Mouse (Mus musculus) MEL (cell line): ENCODE results near the gene Il12a. TPM values are rescaled to one million over a fixed set of nuclear protein-coding genes. Genes with fewer than 3 reads are reported as not detected.

Source experiments
- DNase-seq: peaks from one replicate; pipeline ENCODE4 v3.0.0; 2011; ENCODE audit warnings: low read depth, low spot score
- H3K27ac ChIP-seq: 2 replicates; pipeline ENCODE4 v1.5.1; 2012; ENCODE audit warnings: low read depth, mild to moderate bottlenecking, control low read depth, low read length, moderate library complexity; ENCODE audit not compliant: control insufficient read depth
- H3K27me3 ChIP-seq, 2 experiments: fragments of 150-350 bp in 1 of 2; sonication (generic) in 1 of 2; 2 replicates each; pipeline ENCODE4 v1.6.1; 2012; ENCODE audit warnings: low read length in 2 of 2, mild to moderate bottlenecking in 2 of 2, improper control_type of control experiment in 1 of 2, moderate library complexity in 1 of 2; ENCODE audit not compliant: insufficient read depth in 2 of 2, control insufficient read depth in 1 of 2
- H3K36me3 ChIP-seq, 2 experiments: 2 replicates each; pipeline ENCODE4 v1.6.1; 2012 to 2014; ENCODE audit warnings: low read length in 2 of 2, improper control_type of control experiment in 1 of 2, inconsistent platforms in 1 of 2, mild to moderate bottlenecking in 1 of 2; ENCODE audit not compliant: insufficient read depth in 2 of 2, control insufficient read depth in 1 of 2
- H3K4me1 ChIP-seq, 2 experiments: fragments of 150-350 bp in 1 of 2; sonication (generic) in 1 of 2; 2 replicates each; pipeline ENCODE4 v1.6.1; 2012; ENCODE audit warnings: low read length in 2 of 2, improper control_type of control experiment in 1 of 2, mild to moderate bottlenecking in 1 of 2; ENCODE audit not compliant: insufficient read depth in 2 of 2, control insufficient read depth in 1 of 2
- H3K4me3 ChIP-seq, 2 experiments: fragments of 150-350 bp in 1 of 2; sonication (generic) in 1 of 2; 2 replicates each; pipeline ENCODE4 v1.5.1; 2012; ENCODE audit warnings: low read depth in 2 of 2, low read length in 2 of 2, mild to moderate bottlenecking in 2 of 2, moderate library complexity in 2 of 2, control low read depth in 1 of 2, improper control_type of control experiment in 1 of 2; ENCODE audit not compliant: control insufficient read depth in 1 of 2, insufficient read depth in 1 of 2
- H3K79me2 ChIP-seq: 2 replicates; pipeline ENCODE4 v1.6.1; 2012; ENCODE audit warnings: mild to moderate bottlenecking, low read length, moderate library complexity; ENCODE audit not compliant: control insufficient read depth, poor library complexity, insufficient read depth
- H3K9ac ChIP-seq: 2 replicates; pipeline ENCODE4 v1.6.1; 2012; ENCODE audit warnings: low read depth, mild to moderate bottlenecking, control low read depth, low read length, moderate library complexity; ENCODE audit not compliant: control insufficient read depth, poor library complexity, severe bottlenecking
- H3K9me3 ChIP-seq: fragments of 150-350 bp; sonication (generic); replicated peaks from 2 replicates; pipeline ENCODE4 v1.6.1; 2012; ENCODE audit warnings: mild to moderate bottlenecking, low read length, improper control_type of control experiment, moderate library complexity; ENCODE audit not compliant: insufficient read depth
- BHLHE40 ChIP-seq: IDR thresholded peaks from 2 replicates; pipeline ENCODE4 v1.6.1; 2012; ENCODE audit warnings: low read depth, mild to moderate bottlenecking, inconsistent platforms, low read length, improper control_type of control experiment, borderline replicate concordance
- CTCF ChIP-seq, 3 experiments: IDR thresholded peaks in 2 of 3; conservative IDR thresholded peaks in 1 of 3; 2 replicates each; pipeline ENCODE4 v1.5.1; 2011 to 2012; ENCODE audit warnings: low read length in 3 of 3, low read depth in 2 of 3, mild to moderate bottlenecking in 2 of 3, improper control_type of control experiment in 1 of 3, inconsistent platforms in 1 of 3, mixed read lengths in 1 of 3, moderate library complexity in 1 of 3; ENCODE audit not compliant: control insufficient read depth in 1 of 3, insufficient read depth in 1 of 3, poor library complexity in 1 of 3, severe bottlenecking in 1 of 3
- ELF1 ChIP-seq: IDR thresholded peaks from 2 replicates; pipeline ENCODE4 v1.6.1; 2014; ENCODE audit warnings: low read depth, mild to moderate bottlenecking, inconsistent platforms, low read length, improper control_type of control experiment, moderate library complexity
- GATA1 ChIP-seq: IDR thresholded peaks from 2 replicates; pipeline ENCODE4 v1.6.1; 2011; ENCODE audit warnings: low read depth, low read length, improper control_type of control experiment
- JUND ChIP-seq: IDR thresholded peaks from 2 replicates; pipeline ENCODE4 v1.6.1; 2011; ENCODE audit warnings: low read depth, mild to moderate bottlenecking, improper control_type of control experiment, low read length
- KAT2A ChIP-seq: conservative IDR thresholded peaks from 2 replicates; pipeline ENCODE4 v1.6.1; 2012; ENCODE audit warnings: low read depth, low read length, improper control_type of control experiment, inconsistent platforms
- MEF2A ChIP-seq: IDR thresholded peaks from 2 replicates; pipeline ENCODE4 v1.6.1; 2014; ENCODE audit warnings: low read depth, mild to moderate bottlenecking, inconsistent platforms, low read length, improper control_type of control experiment; ENCODE audit not compliant: poor library complexity, insufficient replicate concordance, severe bottlenecking; ENCODE audit errors: extremely low read depth
- NELFE ChIP-seq: IDR thresholded peaks from 2 replicates; pipeline ENCODE4 v1.6.1; 2011; ENCODE audit warnings: low read depth, low read length, improper control_type of control experiment
- POLR2A ChIP-seq, 2 experiments: IDR thresholded peaks; 2 replicates each; pipeline ENCODE4 v1.6.1; 2011 to 2012; ENCODE audit warnings: low read length in 2 of 2, mild to moderate bottlenecking in 2 of 2, control low read depth in 1 of 2, improper control_type of control experiment in 1 of 2, low read depth in 1 of 2, moderate library complexity in 1 of 2; ENCODE audit not compliant: control insufficient read depth in 1 of 2, insufficient read depth in 1 of 2, poor library complexity in 1 of 2
- RAD21 ChIP-seq: IDR thresholded peaks from 2 replicates; pipeline ENCODE4 v1.6.1; 2011; ENCODE audit warnings: mild to moderate bottlenecking, low read depth, low read length, improper control_type of control experiment
- RCOR1 ChIP-seq: IDR thresholded peaks from 2 replicates; pipeline ENCODE4 v1.6.1; 2012; ENCODE audit warnings: low read depth, mild to moderate bottlenecking, inconsistent platforms, low read length, improper control_type of control experiment
- SMC3 ChIP-seq: IDR thresholded peaks from 2 replicates; pipeline ENCODE4 v1.6.1; 2011; ENCODE audit warnings: low read depth, low read length, improper control_type of control experiment
- TAL1 ChIP-seq: IDR thresholded peaks from 2 replicates; pipeline ENCODE4 v1.6.1; 2012; ENCODE audit warnings: mild to moderate bottlenecking, inconsistent platforms, low read length, moderate library complexity, mixed read lengths
- TBP ChIP-seq: IDR thresholded peaks from 2 replicates; pipeline ENCODE4 v1.8.0; 2011; ENCODE audit warnings: low read depth, low read length, improper control_type of control experiment
- USF2 ChIP-seq, 2 experiments: IDR thresholded peaks; 2 replicates each; pipeline ENCODE4 v1.6.1; 2011 to 2012; ENCODE audit warnings: improper control_type of control experiment in 2 of 2, low read length in 2 of 2, borderline replicate concordance in 1 of 2, inconsistent platforms in 1 of 2, low read depth in 1 of 2, mild to moderate bottlenecking in 1 of 2; ENCODE audit not compliant: insufficient read depth in 1 of 2
- ZC3H11A ChIP-seq: IDR thresholded peaks from 2 replicates; pipeline ENCODE4 v1.6.1; 2012; ENCODE audit warnings: low read depth, mild to moderate bottlenecking, inconsistent platforms, low read length, improper control_type of control experiment
- ZMIZ1 ChIP-seq: IDR thresholded peaks from 2 replicates; pipeline ENCODE4 v1.6.1; 2012; ENCODE audit warnings: low read depth, mild to moderate bottlenecking, inconsistent platforms, low read length, improper control_type of control experiment, moderate library complexity
- polyA plus RNA-seq, 2 experiments: library from polyadenylated mRNA; stranded (reverse) in 1 of 2; unstranded in 1 of 2; fragments of >175 nt in 1 of 2; fragments of >200 nt in 1 of 2; gene quantifications; 2 replicates each; pipeline versions ENCODE4 v1.2.1 to v1.2.4; 2012; ENCODE audit warnings: low replicate concordance in 2 of 2, low read depth in 1 of 2; ENCODE audit not compliant: insufficient read length in 2 of 2, insufficient read depth in 1 of 2, missing spikeins in 1 of 2
- total RNA-seq: library from RNA; depleted of rRNA; stranded (reverse); fragments of 300-350 nt; gene quantifications from 2 replicates; pipeline ENCODE4 v1.2.3, GENCODE M21; 2012

Il12a gene
- total and polyA plus RNA-seq, 3 experiments, result not detected

DNA sequence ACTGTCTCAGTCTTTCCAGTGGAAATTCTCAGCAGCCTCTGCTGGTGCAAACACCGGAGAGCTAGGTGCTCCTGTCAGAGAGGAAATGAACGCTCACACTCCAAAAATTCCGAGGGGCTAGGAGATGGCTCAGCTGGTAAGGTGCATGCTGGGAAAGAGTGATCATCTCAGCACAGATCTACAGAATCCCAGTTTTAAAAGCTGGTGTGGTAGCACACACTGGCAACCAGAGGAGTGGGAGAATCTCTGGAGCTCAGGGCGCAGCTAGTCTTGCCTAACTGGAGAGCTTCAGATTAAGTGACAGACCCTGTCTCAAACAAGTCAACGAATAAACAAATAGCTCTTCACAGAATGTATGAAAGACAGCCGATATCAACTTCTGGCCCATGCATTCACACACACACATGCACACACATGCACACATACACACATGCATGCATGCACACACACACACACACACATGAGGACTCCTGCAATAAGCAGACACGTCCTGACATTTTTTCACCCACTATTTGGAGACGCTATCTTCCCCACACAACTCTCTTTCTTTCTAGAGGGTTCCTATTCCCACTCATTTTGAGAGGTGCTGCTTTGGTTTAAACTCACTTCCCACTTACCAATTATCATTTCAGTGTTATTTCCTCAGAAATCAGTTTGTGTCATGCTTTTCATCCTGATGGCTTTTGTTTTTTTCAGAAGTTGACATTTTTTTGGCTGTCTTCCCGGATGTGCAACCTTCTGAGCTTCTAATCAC is 52.5 kb downstream of the Il12a start:
- H3K36me3 ChIP-seq, result no peaks in the 10 kb centered on the region
- TF ChIP-seq RCOR1 (0 out of 2 replicates have a peak, but pooled peaks have one; percentile 22), ELF1 (no peak)
- H3K4me1 ChIP-seq, result no peaks in the 10 kb centered on the region
- no peak overlapping the region for H3K27ac ChIP-seq
- no peak overlapping the region for H3K9ac ChIP-seq
- H3K27me3 ChIP-seq, result no peaks in the 10 kb centered on the region; a peak in 1 of 4 replicates
- no peaks in the 10 kb centered on the region for H3K79me2 ChIP-seq
- no peaks in the 10 kb centered on the region for H3K9me3 ChIP-seq
- H3K4me3 ChIP-seq, result no peak overlapping the region
- no peak for DNase-seq

DNA sequence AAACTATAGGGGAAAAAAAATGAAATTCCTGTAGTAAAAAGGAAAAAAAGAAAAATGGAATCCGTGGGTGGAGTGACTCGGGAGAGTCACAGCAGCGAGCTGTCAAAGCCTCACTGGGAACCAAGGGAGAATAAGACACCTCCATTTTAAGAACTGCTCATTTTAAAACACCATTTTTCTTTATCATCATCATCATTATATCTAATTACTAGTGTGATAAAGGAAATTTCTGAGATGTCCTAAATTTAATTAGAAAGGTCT is 53.0 kb downstream of the Il12a start:
- H3K79me2 ChIP-seq, result no peaks in the 10 kb centered on the region
- no peak for DNase-seq
- H3K9me3 ChIP-seq, result no peaks in the 10 kb centered on the region
- TF ChIP-seq TBP, result no peak
- TF ChIP-seq BHLHE40, result no peak
- no peak for TF ChIP-seq TAL1
- no peak for TF ChIP-seq ELF1
- no peak for TF ChIP-seq USF2 (IDR thresholded peaks at IDR 0.05; ENCODE audit: borderline replicate concordance in 1 of 2, insufficient read depth in 1 of 2, low read depth in 1 of 2, low read length in 2 of 2)
- no peak for TF ChIP-seq MEF2A
- H3K4me1 ChIP-seq, result no peaks in the 10 kb centered on the region
- H3K36me3 ChIP-seq, result no peaks in the 10 kb centered on the region
- H3K9ac ChIP-seq, result no peak overlapping the region
- H3K4me3 ChIP-seq, result no peak overlapping the region
- no peak overlapping the region for H3K27ac ChIP-seq
- H3K27me3 ChIP-seq, result no peaks in the 10 kb centered on the region; a peak in 1 of 4 replicates

DNA sequence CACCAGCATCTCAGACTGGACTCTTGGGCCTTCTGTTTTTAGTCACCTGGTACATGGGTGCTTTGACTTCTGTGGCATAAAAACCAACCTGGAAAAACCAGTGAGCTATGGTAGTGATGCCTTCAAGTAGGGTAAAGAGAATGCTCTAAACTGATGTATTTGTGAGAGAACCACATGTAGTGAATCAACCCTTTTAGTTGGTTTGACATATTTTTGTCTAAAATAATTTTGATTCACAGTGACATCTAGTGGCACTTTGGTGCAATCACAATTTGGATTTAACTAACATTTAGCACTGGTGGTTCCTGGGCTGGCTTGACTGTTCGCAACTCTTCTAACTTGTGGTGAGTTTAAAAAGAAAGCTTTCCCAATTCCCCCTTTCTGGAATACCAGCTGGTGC is 53.7 kb downstream of the Il12a start:
- Histone ChIP-seq H3K27ac (no peak overlapping the region), H3K79me2 (no peaks in the 10 kb centered on the region), H3K9ac (no peak overlapping the region), H3K4me3 (no peak overlapping the region), H3K9me3 (no peaks in the 10 kb centered on the region), H3K36me3 (no peaks in the 10 kb centered on the region), H3K27me3 (no peaks in the 10 kb centered on the region; a peak in 1 of 4 replicates), H3K4me1 (no peaks in the 10 kb centered on the region)
- TF ChIP-seq POLR2A (IDR thresholded peaks at IDR 0.05; ENCODE audit: control insufficient read depth in 1 of 2, insufficient read depth in 1 of 2, low read depth in 1 of 2, low read length in 2 of 2, poor library complexity in 1 of 2) (peak in 1 of 2 experiments; percentile 61; a peak in 2 of 4 replicates), TBP (peak; percentile 91), JUND (no peak), SMC3 (peak; percentile 52), KAT2A (no peak), ZC3H11A (0 out of 2 replicates have a peak, but pooled peaks have one; percentile 21), ZMIZ1 (peak; percentile 42; the same call in 1 of the 2 replicates), GATA1 (no peak), CTCF (IDR thresholded peaks at IDR 0.05 in 2 of 3, conservative IDR thresholded peaks at IDR 0.05 in 1 of 3; ENCODE audit: control insufficient read depth in 1 of 3, insufficient read depth in 1 of 3, low read depth in 2 of 3, low read length in 3 of 3, poor library complexity in 1 of 3, severe bottlenecking in 1 of 3) (peak; percentile 42 to 65 (median 45)), RAD21 (peak; percentile 57), NELFE (peak; percentile 35)
- DNase-seq, result peak; percentile 59
